Mouse (Mus musculus): ENCODE results near the gene Hdhd5. TPM values are rescaled to one million over a fixed set of nuclear protein-coding genes. Genes with fewer than 3 reads are reported as not detected.
A peak's percentile ranks its signal among the peaks of the same experiment; 100 is the strongest.

Gene Hdhd5
- 10 to 100 TPM; 21.1 to 23.2 (median 22.1) TPM for total RNA-seq (2022)

GRCm38 (mm10) chr6:120531020-120531965 is at the start of gene Hdhd5:
Hdhd5 (minus strand) TSS chr6:120531319.
- DNase-seq (ENCODE audit: low spot score in 2 of 2): peak; percentile 81 to 88

GRCm38 (mm10) chr6:120580713-120581015 is 49.5 kb upstream of the Hdhd5 start:
- DNase-seq (ENCODE audit: low spot score in 2 of 2): no peak

- peak; percentile 43 to 70 for DNase-seq (ENCODE audit: low spot score in 2 of 2)
These were observed 49.0 kb upstream of the Hdhd5 start for GRCm38 (mm10) chr6:120579831-120580712.

GRCm38 (mm10) chr6:120579110-120579830 is 48.2 kb upstream of the Hdhd5 start:
- DNase-seq (ENCODE audit: low spot score in 2 of 2): no peak

GRCm38 (mm10) chr6:120578471-120578870 is 47.4 kb upstream of the Hdhd5 start:
- DNase-seq (ENCODE audit: low spot score in 2 of 2): no peak

DNA sequence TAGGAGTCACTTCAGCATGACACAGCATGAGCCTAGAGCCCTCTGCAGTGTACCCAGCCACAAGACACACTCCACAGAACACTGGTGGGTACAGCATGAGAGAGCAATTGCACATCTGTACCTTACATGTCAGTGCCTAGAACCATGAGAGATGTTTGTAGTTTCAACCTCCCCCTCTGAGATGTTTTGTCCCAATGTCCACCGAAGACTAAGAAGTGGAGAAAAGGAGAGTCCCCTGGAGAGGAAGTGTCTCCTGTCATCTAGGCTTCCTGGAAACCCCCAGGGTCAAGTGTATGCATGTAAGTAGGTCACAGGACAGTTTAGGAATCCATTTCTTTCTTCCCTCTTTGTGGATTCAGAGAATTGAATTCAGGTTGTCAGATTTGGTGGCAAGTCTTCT is 41.3 kb upstream of the Hdhd5 start:
- DNase-seq (ENCODE audit: low spot score in 2 of 2): no peak

- DNase-seq (ENCODE audit: low spot score in 2 of 2): no peak
These were observed 37.1 kb upstream of the Hdhd5 start for GRCm38 (mm10) chr6:120568257-120568656.

GRCm38 (mm10) chr6:120566911-120567909 is 36.1 kb upstream of the Hdhd5 start:
- DNase-seq (ENCODE audit: low spot score in 2 of 2): no peak

DNA sequence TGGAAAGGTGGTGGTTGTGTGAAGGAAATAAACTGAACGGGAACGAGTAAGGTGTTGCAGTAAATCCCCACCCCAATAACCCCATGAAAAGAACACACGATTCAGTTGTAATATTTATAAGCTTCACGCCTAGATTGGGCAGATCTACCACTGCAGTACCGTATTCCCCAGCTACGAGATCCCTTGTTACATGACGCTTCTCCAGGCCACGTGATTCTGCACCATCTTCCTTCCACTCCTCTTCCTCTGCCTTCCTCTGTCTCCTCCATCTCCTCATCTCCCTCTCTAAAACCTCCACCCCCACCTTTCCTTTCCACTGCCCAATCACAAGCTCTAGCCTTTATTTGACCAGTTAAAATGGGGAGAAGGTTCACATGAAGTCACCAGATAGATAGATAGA is 25.5 kb upstream of the Hdhd5 start:
- no peak for DNase-seq (ENCODE audit: low spot score in 2 of 2)

GRCm38 (mm10) chr6:120555983-120556567 is 25.0 kb upstream of the Hdhd5 start:
- no peak for DNase-seq (ENCODE audit: low spot score in 2 of 2)

- no peak for DNase-seq (ENCODE audit: low spot score in 2 of 2)
These were observed 24.0 kb upstream of the Hdhd5 start for GRCm38 (mm10) chr6:120555152-120555551.

DNA sequence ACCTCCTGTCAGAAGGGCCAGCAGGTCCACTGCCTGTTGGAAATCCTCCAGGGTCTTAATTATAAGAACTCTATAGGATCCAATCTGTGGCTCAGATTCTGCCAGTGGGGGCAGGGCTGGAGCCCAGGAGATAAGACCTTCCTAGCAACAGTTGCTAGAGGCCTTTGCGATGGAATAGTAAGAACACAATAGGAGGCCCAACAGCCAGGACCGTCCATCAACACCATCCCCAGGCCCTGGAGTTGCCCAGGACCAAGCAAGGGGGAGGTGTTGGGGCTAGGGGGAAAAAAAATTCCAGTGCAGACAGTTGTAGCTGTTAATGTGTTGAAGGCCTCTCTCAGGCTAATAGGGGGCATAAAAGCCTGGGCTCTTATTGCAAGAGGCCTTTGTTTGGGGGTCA is 19.1 kb upstream of the Hdhd5 start:
- DNase-seq (ENCODE audit: low spot score in 2 of 2): no peak

DNA sequence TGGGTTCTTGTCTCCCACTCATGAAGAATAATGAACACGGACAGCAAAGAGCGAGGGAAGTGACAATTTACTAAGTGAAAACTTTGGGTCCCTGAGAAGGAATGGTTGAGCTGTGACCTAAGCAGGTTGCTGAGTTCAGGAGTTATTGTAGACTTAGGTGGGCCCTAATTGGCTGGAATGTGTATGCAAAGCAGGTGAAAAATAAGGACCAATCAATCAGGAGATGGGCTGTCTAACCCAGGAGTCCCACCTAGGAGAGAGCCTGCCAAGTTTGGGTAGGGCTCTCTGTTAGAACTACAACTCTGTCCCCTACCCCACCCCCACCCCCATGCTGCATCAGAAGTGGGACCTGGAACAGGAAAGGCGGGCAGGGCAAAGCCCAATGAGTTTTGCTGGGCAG is 17.5 kb upstream of the Hdhd5 start:
- no peak for DNase-seq (ENCODE audit: low spot score in 2 of 2)

GRCm38 (mm10) chr6:120546973-120547372 is 15.9 kb upstream of the Hdhd5 start:
- no peak for DNase-seq (ENCODE audit: low spot score in 2 of 2)

- no peak for DNase-seq (ENCODE audit: low spot score in 2 of 2)
These were observed 15.2 kb upstream of the Hdhd5 start for GRCm38 (mm10) chr6:120546292-120546691.

- DNase-seq (ENCODE audit: low spot score in 2 of 2): no peak
These were observed 10.9 kb upstream of the Hdhd5 start for GRCm38 (mm10) chr6:120542061-120542460.

DNA sequence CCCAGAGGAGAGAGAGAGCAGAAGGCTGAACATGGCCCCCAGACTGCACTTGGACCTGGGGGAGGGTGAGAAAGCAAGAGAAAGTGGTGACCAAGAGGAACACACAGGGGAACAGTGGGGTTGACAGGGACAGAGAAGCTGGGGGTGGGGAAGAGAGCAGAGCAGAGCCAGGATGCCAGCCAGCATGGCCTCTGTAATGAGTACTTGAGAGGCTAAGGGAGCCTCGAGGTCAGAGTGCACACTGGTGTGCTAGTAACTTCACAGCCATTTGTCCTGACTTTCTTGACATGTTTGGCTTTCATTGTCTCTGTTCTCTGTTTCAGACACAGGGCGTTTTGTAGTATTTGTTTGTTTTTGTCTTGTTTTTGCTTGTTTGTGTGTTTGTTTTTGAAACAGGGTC is 10.3 kb upstream of the Hdhd5 start:
- DNase-seq (ENCODE audit: low spot score in 2 of 2): no peak

DNA sequence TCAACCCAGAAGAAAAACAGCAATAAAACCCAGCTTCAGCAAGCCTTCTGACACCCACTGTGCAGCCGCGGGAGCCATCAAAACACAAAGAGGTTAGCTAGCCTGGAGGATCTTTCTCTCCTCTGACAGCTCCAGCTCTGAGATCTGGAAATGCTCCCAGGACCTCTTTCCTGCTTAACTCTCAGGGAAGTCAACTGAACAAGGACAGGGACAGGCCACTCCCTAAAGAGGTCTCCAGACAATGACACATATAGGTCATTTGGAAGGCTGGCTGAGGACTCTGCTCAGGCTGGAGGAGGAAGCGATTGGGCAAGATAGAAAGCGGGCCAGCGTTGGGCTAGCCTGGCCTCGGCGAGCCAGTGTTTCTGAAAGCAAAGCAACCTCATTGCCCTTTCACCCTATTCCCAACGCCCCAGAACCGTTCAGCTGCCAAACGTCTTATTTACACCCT is 8.7 kb upstream of the Hdhd5 start:
- DNase-seq (ENCODE audit: low spot score in 2 of 2): peak; percentile 34 to 65

- DNase-seq (ENCODE audit: low spot score in 2 of 2): peak; percentile 42 to 59
These were observed 8.1 kb upstream of the Hdhd5 start for GRCm38 (mm10) chr6:120539132-120539759.

Measured in gastrocnemius, adult 8-10 months (tissue).